Mouse (Mus musculus) CD4-positive, CD25-positive, alpha-beta regulatory T cell, adult 4 months (primary cell): ENCODE measurements around the gene Pet117. TPM values are rescaled to one million over a fixed set of nuclear protein-coding genes. Genes with fewer than 3 reads are reported as not detected.
"Not testable (repeated sequence)": the region's sequence is repeated elsewhere in the genome, so short reads cannot be mapped to it uniquely, and the experiment has no call there.

Experiments used
- ATAC-seq: one replicate; pipeline ENCODE4 v1.8.0; 2017
- polyA plus RNA-seq, 2 experiments: library from polyadenylated mRNA; unstranded; fragments of 100-300 nt; shearing (Covaris generic); gene quantifications; one replicate each; pipeline ENCODE4 v1.2.1; 2017

Gene Pet117
- polyA plus RNA-seq: 1 to 10 TPM in 1 of 2 experiments, not detected in 1; 1.8 TPM

DNA sequence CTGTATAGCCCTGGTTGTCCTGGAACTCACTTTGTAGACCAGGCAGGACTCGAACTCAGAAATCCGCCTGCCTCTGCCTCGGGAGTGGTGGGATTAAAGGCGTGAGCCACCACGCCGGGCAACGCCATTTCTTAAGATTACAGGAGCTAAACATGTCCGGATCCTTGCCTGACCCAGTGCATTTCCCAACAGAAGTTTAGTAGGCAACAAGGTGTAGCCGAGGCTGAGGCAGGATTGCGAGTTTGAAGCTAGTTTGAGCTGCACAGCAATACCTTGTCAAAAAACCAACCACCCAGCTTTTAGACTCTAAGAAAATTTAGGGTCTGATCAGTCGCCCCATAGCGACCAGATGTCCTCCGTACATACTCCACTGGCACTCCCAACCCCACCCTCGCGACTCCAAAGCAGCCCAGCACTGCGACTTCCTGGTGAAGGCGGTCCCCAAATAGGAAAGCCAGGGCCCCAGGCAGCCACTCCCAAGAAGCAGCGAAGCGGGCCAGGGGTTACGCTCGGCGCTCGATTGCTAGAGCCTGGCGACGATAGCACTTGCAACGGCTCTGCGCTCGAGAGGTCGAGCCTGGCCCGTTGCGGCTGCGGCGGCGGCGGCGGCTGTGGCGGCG, at the start of gene Pet117, which contains the start of gene Kat14:
Gene Pet117 (plus strand): TSS at position 597 of the 620 bp plus-strand sequence.
Gene Kat14 (plus strand): TSS at position 584 of the 620 bp plus-strand sequence.
- ATAC-seq: peak; percentile 93

DNA sequence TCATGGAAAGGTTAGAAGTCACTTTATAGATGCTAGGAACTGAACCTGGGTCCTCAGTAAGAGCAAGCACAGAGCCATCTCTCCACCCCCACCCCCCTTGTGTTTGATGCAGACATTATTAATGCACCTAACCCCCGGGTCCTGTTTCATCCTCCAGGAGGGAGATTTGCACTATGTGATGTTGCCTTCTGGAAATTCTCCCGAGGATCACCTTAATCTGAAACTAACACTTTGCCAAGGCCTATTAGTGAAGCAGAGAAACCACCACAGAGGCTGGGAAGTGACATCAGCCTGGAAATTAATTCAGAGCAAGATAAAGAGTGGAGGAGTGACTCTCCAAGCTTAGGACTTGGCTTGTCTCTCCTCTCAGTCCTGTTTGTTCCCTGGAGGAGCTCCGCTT, 44.6 kb upstream of the Pet117 start:
- no peak for ATAC-seq

- ATAC-seq: no peak
Observed at GRCm38 (mm10) chr2:144329451-144329850, 39.3 kb upstream of the Pet117 start.

DNA sequence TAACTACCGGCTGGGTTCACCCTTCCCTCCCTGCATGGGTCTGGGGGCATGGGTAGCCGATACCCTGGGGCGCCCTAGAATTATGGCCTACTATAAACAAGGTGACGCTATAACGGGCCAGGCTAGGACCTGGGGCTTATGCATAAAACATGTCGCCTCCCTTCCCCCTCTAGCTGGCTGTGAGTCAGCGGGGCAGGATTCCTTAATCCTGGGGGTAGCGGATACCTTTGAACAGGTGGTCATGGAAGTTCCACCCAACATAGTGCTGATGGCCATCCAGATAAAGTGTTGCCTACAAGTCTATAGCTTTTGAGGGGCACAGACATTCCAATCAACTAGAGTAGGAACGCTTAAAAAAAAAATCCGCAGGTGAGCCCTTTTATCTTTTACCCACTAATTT, 38.9 kb upstream of the Pet117 start:
- ATAC-seq: no peak

DNA sequence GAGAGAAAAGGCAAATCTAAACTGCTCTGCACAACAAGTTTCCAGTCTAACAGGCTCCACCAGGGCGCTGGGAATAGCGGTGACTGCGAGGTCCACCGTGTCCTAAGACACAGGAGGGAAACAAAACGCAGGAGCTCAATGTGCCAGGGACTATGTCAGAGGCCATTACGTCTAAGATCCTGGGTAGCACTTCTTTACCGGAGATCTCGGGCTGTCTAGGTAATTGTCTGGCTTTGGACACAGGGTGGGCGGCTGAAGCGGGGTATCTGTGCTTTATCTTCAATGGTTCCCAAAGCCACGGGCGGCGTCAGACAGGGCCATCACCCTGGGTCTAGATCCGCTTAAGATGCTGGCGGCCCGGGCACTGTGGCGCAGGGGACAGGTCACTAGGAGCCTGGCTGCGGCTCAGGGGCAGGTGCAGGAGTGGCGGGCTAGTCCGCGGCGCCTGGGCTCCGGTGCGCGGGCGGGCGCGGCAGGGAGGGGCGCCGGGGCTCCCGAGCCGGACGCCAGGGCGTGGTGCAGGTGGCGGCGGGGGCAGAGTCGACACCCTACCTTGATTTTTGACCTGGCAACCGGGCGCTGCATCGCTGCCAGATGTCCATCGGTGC, 38.3 kb upstream of the Pet117 start:
- no peak for ATAC-seq

GRCm38 (mm10) chr2:144330960-144331371, 37.8 kb upstream of the Pet117 start:
- ATAC-seq: no peak

DNA sequence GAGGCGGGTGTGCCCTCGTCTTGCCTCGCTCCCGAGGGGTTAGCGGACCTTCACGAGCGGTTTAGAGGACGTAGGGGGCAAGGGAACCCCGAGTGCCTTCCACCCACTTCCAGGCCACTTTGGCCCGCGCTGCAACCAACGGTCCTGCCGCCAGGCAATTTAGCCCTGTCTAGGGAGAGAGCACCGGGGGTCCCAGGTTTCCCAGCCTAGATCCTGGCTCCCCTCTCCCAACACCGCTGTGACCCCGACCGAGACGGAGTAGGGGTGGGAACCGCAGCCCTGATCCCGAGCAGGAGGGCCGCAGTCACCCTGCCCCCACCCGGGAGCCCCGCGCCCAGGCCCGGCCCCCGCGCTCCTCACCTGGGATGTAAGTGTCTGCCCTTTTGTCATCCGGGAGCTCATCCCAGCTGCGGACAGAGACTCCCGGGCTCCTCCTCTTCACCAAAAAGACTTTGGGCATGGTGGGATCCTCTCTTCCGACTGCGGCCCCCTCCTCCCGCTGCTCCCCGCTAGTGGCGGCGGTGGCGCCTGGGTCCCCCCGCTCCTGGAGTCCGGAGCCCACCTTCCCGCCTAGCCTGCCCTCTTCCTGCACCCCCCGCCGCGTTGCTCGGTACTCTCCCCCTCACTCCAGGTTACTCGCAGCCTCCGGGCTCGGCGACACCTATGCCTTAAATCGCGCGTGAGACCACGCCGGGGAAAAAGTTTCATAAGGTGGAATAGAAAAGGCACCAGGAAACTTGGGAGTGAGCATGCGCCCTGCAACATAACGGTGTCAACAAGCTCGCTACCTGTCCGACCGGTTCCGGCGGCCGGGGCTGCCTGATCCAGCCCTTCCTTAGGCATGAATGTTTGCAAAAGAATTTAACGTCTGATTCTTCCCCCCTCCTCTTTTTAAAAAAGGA, 37.1 kb upstream of the Pet117 start, which contains the start of gene Ovol2:
Gene Ovol2 (minus strand): TSS at position 746 of the 902 bp plus-strand sequence.
- no peak for ATAC-seq

GRCm38 (mm10) chr2:144332486-144332885, 36.3 kb upstream of the Pet117 start:
- no peak for ATAC-seq

DNA sequence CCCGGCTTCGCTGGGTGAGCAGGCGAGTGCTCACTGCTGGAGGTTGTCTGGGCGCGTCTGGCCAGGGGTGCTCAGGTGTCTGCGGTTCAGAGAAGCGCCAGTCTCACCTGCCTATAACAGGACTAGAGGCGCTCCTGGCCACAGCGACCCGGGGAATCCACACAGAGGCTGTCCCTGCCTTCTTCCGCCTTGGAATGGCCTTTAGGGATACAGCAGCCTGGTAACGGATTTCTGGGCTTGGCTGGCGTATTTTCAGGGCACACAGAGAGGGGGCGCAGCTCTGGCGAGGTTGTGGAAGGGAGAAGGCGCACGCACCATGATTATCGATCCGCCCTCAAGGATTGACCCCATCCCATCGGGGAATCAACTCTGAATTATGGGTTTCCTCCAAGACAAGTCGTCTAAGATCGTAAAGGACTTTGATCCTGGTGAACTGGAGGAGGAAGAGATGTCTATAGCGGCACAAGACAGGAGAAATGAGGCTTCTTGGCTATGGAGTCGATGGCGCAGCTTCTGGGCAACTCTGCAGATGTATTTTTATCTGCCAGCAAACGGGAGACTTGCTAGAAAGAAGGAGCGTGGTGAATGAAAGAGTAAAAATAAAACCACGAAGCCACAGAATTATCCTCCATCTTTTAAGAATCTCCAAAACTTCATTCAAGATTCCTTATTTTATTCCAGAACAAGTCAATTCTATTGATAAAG, 35.5 kb upstream of the Pet117 start:
- ATAC-seq: no peak

DNA sequence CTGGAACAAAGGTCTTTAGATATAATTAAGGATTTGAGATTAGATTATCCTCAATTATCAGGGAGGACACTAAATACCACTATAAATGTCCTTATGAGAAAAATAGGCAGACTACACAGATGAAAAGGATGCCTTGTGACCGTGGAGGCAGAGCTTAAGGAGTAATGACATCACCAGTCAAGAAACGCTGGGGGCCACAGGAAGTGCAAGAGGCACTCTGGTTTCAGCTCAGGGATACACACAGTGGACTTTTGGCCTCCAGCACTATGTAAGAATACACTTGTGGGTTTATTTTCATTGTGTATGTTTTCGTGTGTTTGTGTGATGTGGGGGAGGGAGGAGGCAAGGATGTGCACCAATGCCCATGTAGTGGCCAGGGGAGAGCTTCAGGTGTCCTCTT, 31.6 kb upstream of the Pet117 start:
- ATAC-seq: no peak

GRCm38 (mm10) chr2:144337701-144338100, 31.1 kb upstream of the Pet117 start:
- no peak for ATAC-seq

GRCm38 (mm10) chr2:144338149-144338548, 30.6 kb upstream of the Pet117 start:
- ATAC-seq: not testable (repeated sequence)

DNA sequence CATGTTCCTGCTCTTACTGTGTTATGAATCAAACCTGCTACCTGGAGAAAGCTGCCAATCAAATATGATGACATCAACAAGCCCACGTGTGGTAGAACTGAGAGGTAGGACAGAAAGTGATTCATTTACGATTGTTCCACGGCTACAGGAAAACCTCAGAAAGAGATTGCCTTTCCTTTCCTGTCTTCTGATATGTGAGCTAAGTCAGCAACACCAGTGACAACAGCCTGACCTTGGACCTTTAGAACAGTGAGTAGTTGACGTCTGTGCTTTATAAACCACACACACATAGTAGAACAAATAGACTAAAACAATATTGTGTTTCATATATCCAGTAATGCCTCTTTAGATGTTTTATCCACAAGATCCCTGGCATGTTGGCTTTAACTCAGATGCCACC, 25.6 kb upstream of the Pet117 start:
- no peak for ATAC-seq

- no peak for ATAC-seq
Observed at GRCm38 (mm10) chr2:144348525-144348924, 20.3 kb upstream of the Pet117 start.

GRCm38 (mm10) chr2:144352843-144353242, 16.0 kb upstream of the Pet117 start:
- no peak for ATAC-seq

- peak; percentile 76 for ATAC-seq
Observed at GRCm38 (mm10) chr2:144369020-144369421, 225 bp downstream of the Pet117 start.

DNA sequence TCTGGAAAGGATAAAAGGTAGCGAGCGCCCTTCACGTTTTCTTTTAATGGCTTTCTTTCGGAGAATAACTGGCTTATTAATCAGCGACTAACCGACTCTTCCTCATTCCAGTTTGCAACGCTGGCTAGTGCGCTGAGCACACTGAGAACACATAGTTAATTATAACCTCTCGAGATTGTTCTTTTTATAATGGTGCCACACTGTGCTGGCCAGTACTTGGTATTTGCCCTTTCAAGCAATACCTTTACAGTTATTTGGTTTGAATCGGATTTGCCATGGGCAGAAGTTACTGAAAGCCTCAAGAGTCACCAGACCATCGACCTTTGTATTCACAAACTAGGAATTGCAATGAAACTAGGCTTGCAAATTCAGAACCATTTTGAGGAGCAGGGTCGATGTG, 715 bp downstream of the Pet117 start:
- peak; percentile 10 for ATAC-seq

DNA sequence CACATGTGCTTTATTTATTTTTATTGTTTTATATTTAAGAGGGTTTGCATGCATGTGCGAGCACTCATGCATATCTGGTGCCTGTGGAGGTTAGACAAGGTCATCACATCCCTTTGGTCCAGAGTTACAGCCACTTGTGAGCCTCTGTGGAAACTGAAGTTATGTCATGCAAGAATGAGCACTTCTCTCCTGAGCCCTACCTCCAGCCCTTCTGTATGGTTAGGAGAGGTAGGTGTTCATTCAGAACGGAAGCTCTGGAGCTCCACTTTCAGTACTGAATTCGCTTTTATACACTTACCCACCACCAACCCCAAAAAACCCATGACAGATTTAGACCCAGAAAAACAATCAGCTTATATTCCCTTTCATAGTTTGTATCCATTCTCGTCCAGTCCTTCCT, 2.8 kb downstream of the Pet117 start:
- ATAC-seq: no peak

DNA sequence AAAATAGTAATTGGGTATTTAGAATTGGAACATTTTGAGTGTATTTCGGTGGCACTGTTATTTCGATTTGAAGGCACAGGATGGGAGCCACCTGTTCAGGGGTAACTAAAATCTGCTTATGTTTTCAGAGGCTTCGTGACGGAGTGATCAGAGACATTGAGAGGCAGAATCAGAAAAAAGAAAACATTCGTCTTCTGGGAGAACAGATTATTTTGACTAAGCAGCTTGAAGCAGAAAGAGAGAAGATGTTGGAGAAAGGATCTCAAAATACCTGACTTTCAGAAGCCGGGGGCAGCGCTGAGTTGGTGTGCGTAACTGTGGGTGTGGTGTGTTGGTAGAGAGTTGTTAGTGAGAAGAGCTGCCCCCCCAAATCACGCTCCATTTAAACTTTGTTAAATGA, 4.3 kb downstream of the Pet117 start:
- no peak for ATAC-seq

- no peak for ATAC-seq
Observed at GRCm38 (mm10) chr2:144375063-144375703, 6.4 kb downstream of the Pet117 start.

DNA sequence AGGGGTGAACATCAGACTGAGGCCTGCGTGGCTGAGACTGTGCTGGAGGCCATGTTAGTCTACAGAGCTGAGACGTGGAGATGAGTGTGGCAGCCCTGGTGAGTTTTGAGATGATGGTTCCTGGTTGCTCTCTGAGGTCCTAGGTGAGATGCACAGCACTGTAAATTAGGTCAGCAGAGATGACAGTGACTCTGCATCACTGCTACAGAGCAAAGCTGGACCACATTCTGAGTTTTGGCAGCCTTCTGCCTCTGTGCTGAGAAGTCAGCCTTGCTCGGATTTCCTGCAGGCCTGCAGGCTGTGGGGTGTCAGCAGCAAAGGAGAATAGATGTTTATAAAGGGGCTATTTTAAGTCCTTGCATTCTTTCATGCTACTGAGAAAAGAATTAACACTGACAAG, 12.5 kb downstream of the Pet117 start:
- ATAC-seq: no peak

- ATAC-seq: no peak
Observed at GRCm38 (mm10) chr2:144381741-144382140, 12.9 kb downstream of the Pet117 start.
